Mouse (Mus musculus): Measurements from ENCODE around the gene Gm4027.
"Not testable (repeated sequence)": the region's sequence is repeated elsewhere in the genome, so short reads cannot be mapped to it uniquely, and the experiment has no call there.

The Gm4027 gene

GRCm38 (mm10) chr12:87618569-87618968 lies at the start of gene Gm4027:
Gene Gm4027 (plus strand): TSS chr12:87618869.
- in situ Hi-C loops (cut with MboI, MseI), result loop anchor here (5.0 kb wide), 1 partner anchor 199 kb away; the partner anchor contains the start of gene BB287469

GRCm38 (mm10) chr12:87601388-87601787 lies 17.3 kb upstream of the Gm4027 start:
- in situ Hi-C loops (cut with MboI, MseI), result not testable (repeated sequence)

- in situ Hi-C loops (cut with MboI, MseI), result not testable (repeated sequence)
Measured at GRCm38 (mm10) chr12:87602388-87602787, 16.3 kb upstream of the Gm4027 start, which contains the start of gene Oog1. Gene Oog1 (plus strand): TSS chr12:87602688.

- in situ Hi-C loops (cut with MboI, MseI), result not testable (repeated sequence)
Measured at GRCm38 (mm10) chr12:87644520-87644919, 25.9 kb downstream of the Gm4027 start, which contains the start of gene Gm16381. Gene Gm16381 (minus strand): TSS chr12:87644620.

GRCm38 (mm10) chr12:87652916-87653703 lies 34.4 kb downstream of the Gm4027 start:
- in situ Hi-C loops (cut with MboI, MseI), result loop anchor here (10.0 kb wide), 1 partner anchor 642 kb away; no protein-coding TSS in a partner anchor
